Mouse (Mus musculus) sigmoid colon, adult 10 weeks (tissue): ENCODE results near the gene Fnbp1l. TPM values are rescaled to one million over a fixed set of nuclear protein-coding genes. Genes with fewer than 3 reads are reported as not detected.

ENCODE experiments used
- polyA plus RNA-seq: library from polyadenylated mRNA; stranded (reverse); fragments of 350-450 nt; fragmentation: Illumina TruSeq; extraction: RNeasy Lipid Tissue Mini Kit (QIAGEN cat#74804); gene quantifications from one replicate; pipeline ENCODE4 v1.2.3, GENCODE M21; 2014; ENCODE audit warnings: low read depth, low replicate concordance

Gene Fnbp1l
- polyA plus RNA-seq = 156 TPM

GRCm38 (mm10) chr3:122618991-122619930, at the start of gene Fnbp1l:
Fnbp1l (minus strand) TSS chr3:122619715.

Other genes with a start within 250 kb of the Fnbp1l start
- 146 TPM for gene Pde5a, start 109.2 kb upstream of the Fnbp1l start, polyA plus RNA-seq